22 mouse cellular contexts compared by ENCODE assay signal in the genomic region with DNA sequence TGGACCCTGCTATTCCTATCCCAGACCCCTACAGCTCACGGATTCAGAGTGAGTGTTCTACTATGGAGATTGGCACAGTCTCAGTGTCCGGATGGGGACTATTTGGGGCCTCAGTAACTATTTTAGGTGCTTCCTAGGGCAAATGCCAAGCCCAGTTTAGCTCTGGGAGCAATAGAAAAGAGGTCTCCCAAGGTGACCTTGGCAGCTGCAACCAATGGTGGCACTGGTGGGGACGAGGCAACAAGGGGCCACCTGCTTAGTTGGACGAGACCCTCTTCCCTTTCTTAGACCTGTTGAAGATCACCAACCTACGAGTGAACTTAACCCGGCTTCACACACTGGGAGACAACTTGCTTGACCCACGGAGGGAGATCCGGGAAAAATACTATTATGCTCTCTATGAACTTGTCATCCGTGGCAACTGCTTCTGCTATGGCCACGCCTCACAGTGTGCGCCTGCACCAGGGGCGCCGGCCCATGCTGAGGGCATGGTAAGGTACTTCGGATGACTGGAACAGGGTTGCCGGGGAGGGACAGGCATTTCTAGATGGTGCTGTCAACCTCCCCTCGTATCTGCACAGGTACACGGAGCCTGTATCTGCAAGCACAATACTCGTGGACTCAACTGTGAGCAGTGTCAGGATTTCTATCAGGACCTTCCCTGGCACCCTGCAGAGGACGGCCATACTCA. TPM values are rescaled to one million over a fixed set of nuclear protein-coding genes. Genes with fewer than 3 reads are reported as not detected.
DNase-seq lines count a peak whose midpoint lies in the region; ATAC-seq and TF ChIP-seq lines count a peak whose summit lies in the region.
"Had no signal": no experiment of that assay in that cellular context is flagged by ENCODE, and none has a peak within 500 bp of the region (broad histone marks: within the 10 kb centered on the region; RNA-seq: fewer than 3 reads in every experiment).

No protein-coding gene starts in this region.

- WGBS in heart, embryonic 11.5 days (ENCODE audit: insufficient replicate concordance) = 80% methylated on average over 19 of the region's 19 CpGs
- 64% methylated on average over 19 of the region's 19 CpGs for WGBS in heart, postnatal 0 days

- no peak for TF ChIP-seq CTCF in heart, postnatal 0 days (IDR thresholded peaks at IDR 0.05; ENCODE audit: low read depth)

- H3K27ac ChIP-seq in heart, embryonic 11.5 days (ENCODE audit: low read depth, low read length) = 0 out of 2 replicates have a peak overlapping the region, but pooled peaks have one; percentile 22
- peak overlapping the region; percentile 85 for H3K27ac ChIP-seq in heart, postnatal 0 days (ENCODE audit: low read depth)
- H3K27ac ChIP-seq: forebrain, embryonic 12.5 days; hindbrain, embryonic 10.5 days; macrophage; neural tube, embryonic 12.5 days had no signal

- peak; percentile 96 for DNase-seq in heart, adult 11 months
- no peak for DNase-seq in heart, adult 8-10 months (ENCODE audit: low spot score)
- DNase-seq in kidney, postnatal 14 days = peak; percentile 1
- no peak for DNase-seq in kidney, postnatal 4 days
- DNase-seq in heart, postnatal 0 days (ENCODE audit: low spot score) = peak; percentile 19
- no peak for DNase-seq in adrenal gland, postnatal 14 days
- DNase-seq in thymus, postnatal 0 days (ENCODE audit: low spot score) = no peak
- DNase-seq: adrenal gland, postnatal 36 days; B cell, adult 2 months; cerebellum, adult 18-20 months; cerebellum, postnatal 36 days; gastrocnemius, postnatal 36 days; lung, adult 2 months; thymus, postnatal 4 days had no signal

- no peaks in the 10 kb centered on the region for H3K9me3 ChIP-seq in heart, embryonic 11.5 days (replicated peaks; ENCODE audit: control insufficient read depth, low read length)
- no peaks in the 10 kb centered on the region for H3K9me3 ChIP-seq in heart, postnatal 0 days (replicated peaks; ENCODE audit: control insufficient read depth, low read length)
- H3K9me3 ChIP-seq: forebrain, embryonic 12.5 days; hindbrain, embryonic 10.5 days; midbrain, embryonic 10.5 days; neural tube, embryonic 12.5 days had no signal

- H3K4me3 ChIP-seq in heart, embryonic 11.5 days (ENCODE audit: low read depth, low read length) = peak overlapping the region; percentile 14; the same call in 1 of the 2 replicates
- H3K4me3 ChIP-seq in heart, postnatal 0 days (ENCODE audit: low read depth, low read length) = peak overlapping the region; percentile 64; the same call in 1 of the 2 replicates
- H3K4me3 ChIP-seq: forebrain, embryonic 12.5 days; neural tube, embryonic 12.5 days had no signal

- H3K9ac ChIP-seq in heart, embryonic 11.5 days (ENCODE audit: low read depth, low read length) = no peak overlapping the region; the same call in 1 of the 2 replicates
- 0 out of 2 replicates have a peak overlapping the region, but pooled peaks have one; percentile 13 for H3K9ac ChIP-seq in heart, postnatal 0 days (replicated peaks; ENCODE audit: low read depth, low read length)
- H3K9ac ChIP-seq: neural tube, embryonic 12.5 days had no signal

- no peak for TF ChIP-seq EP300 in heart, postnatal 0 days (IDR thresholded peaks at IDR 0.05; ENCODE audit: low read depth)

- no peak for ATAC-seq in heart, embryonic 11.5 days (replicated peaks; ENCODE audit: insufficient number of reproducible peaks, low FRiP score, low TSS enrichment)
- ATAC-seq in heart, postnatal 0 days (ENCODE audit: insufficient read depth, low read depth) = peak; percentile 12; the same call in 1 of the 2 replicates

- peaks cover 20% of the 10 kb centered on the region for H3K4me1 ChIP-seq in heart, embryonic 11.5 days (ENCODE audit: control insufficient read depth, insufficient read depth, low read length)
- H3K4me1 ChIP-seq in heart, postnatal 0 days (ENCODE audit: control insufficient read depth, insufficient read depth) = peaks cover 26% of the 10 kb centered on the region

- no peaks in the 10 kb centered on the region for H3K27me3 ChIP-seq in heart, embryonic 11.5 days (ENCODE audit: control insufficient read depth, insufficient read depth, low read length)
- no peaks in the 10 kb centered on the region for H3K27me3 ChIP-seq in heart, postnatal 0 days (ENCODE audit: control insufficient read depth, insufficient read depth, low read length)
- H3K27me3 ChIP-seq: forebrain, embryonic 12.5 days; neural tube, embryonic 12.5 days had no signal

- H3K4me2 ChIP-seq in heart, embryonic 11.5 days = peak overlapping the region; percentile 66
- H3K4me2 ChIP-seq in heart, postnatal 0 days (ENCODE audit: low read depth, low read length) = peak overlapping the region; percentile 94
- H3K4me2 ChIP-seq: forebrain, embryonic 12.5 days; liver, embryonic 11.5 days; neural tube, embryonic 12.5 days had no signal

- peaks cover 35% of the 10 kb centered on the region for H3K36me3 ChIP-seq in heart, embryonic 11.5 days (ENCODE audit: control insufficient read depth, insufficient read depth, low read length)
- peaks cover 49% of the 10 kb centered on the region for H3K36me3 ChIP-seq in heart, postnatal 0 days (replicated peaks; ENCODE audit: control insufficient read depth, insufficient read depth, low read length)

RNA-seq across cellular contexts. Expression of a gene that starts 2.1 kb away (rescaled TPM):
- 100 to 1,000 TPM; 342 to 366 (median 351) TPM for total RNA-seq in heart, adult 8-10 months (2022)
- polyA plus RNA-seq in heart, embryonic 11.5 days (2014; fragmentation: Nextera tagmentation; extraction: Ambion mirVana) = 22.7 and 30.4 TPM in 2 replicates
- total RNA-seq in heart, postnatal 0 days (2014; rRNA removed; ENCODE audit: low replicate concordance) = 161 and 182 TPM in 2 replicates
- polyA plus RNA-seq in heart, postnatal 0 days (2015; fragmentation: Nextera tagmentation; extraction: Ambion mirVana) = 44.4 and 50.8 TPM in 2 replicates
- total RNA-seq in adrenal gland, postnatal 14 days (2021) = 121 and 124 TPM in 2 replicates
- polyA plus RNA-seq in thymus, postnatal 0 days (2015; fragmentation: Nextera tagmentation; extraction: Ambion mirVana) = 3.9 and 4.4 TPM in 2 replicates
- total RNA-seq: monocyte, adult 5-6 weeks had no signal

RNA-seq across cellular contexts. Expression of a gene that starts 8.7 kb away (rescaled TPM):
- 100 to 1,000 TPM in 3 of 4 experiments, 10 to 100 TPM in 1; 92.9 to 109 (median 102) TPM for total RNA-seq in heart, adult 8-10 months (2022)
- 48.9 and 57.4 TPM in 2 replicates for polyA plus RNA-seq in heart, embryonic 11.5 days (2014; fragmentation: Nextera tagmentation; extraction: Ambion mirVana)
- 108 and 136 TPM in 2 replicates for total RNA-seq in heart, postnatal 0 days (2014; rRNA removed; ENCODE audit: low replicate concordance)
- 34.8 and 38.2 TPM in 2 replicates for polyA plus RNA-seq in heart, postnatal 0 days (2015; fragmentation: Nextera tagmentation; extraction: Ambion mirVana)
- total RNA-seq in adrenal gland, postnatal 14 days (2021) = 163 and 175 TPM in 2 replicates
- polyA plus RNA-seq in thymus, postnatal 0 days (2015; fragmentation: Nextera tagmentation; extraction: Ambion mirVana) = 52.3 and 57.7 TPM in 2 replicates

RNA-seq across cellular contexts. Expression of a gene that starts 20.3 kb away (rescaled TPM):
- total RNA-seq in heart, adult 8-10 months (2022) = 1 to 10 TPM; 3.9 to 6.7 (median 5.8) TPM
- 58.1 and 71.8 TPM in 2 replicates for polyA plus RNA-seq in heart, embryonic 11.5 days (2014; fragmentation: Nextera tagmentation; extraction: Ambion mirVana)
- 180 and 186 TPM in 2 replicates for total RNA-seq in heart, postnatal 0 days (2014; rRNA removed; ENCODE audit: low replicate concordance)
- 91.6 and 92.7 TPM in 2 replicates for polyA plus RNA-seq in heart, postnatal 0 days (2015; fragmentation: Nextera tagmentation; extraction: Ambion mirVana)
- total RNA-seq in adrenal gland, postnatal 14 days (2021) = 29.7 and 30.9 TPM in 2 replicates
- polyA plus RNA-seq in thymus, postnatal 0 days (2015; fragmentation: Nextera tagmentation; extraction: Ambion mirVana) = 9.5 and 11.2 TPM in 2 replicates

RNA-seq across cellular contexts. Expression of a gene that starts 21.3 kb away (rescaled TPM):
- total RNA-seq in heart, adult 8-10 months (2022) = 10 to 100 TPM; 21.3 to 28.3 (median 26.7) TPM
- polyA plus RNA-seq in heart, embryonic 11.5 days (2014; fragmentation: Nextera tagmentation; extraction: Ambion mirVana) = 34.6 and 46.9 TPM in 2 replicates
- 14.0 and 24.0 TPM in 2 replicates for total RNA-seq in heart, postnatal 0 days (2014; rRNA removed; ENCODE audit: low replicate concordance)
- polyA plus RNA-seq in heart, postnatal 0 days (2015; fragmentation: Nextera tagmentation; extraction: Ambion mirVana) = 25.1 and 26.2 TPM in 2 replicates
- total RNA-seq in adrenal gland, postnatal 14 days (2021) = 35.1 and 36.4 TPM in 2 replicates
- 51.0 and 54.2 TPM in 2 replicates for polyA plus RNA-seq in thymus, postnatal 0 days (2015; fragmentation: Nextera tagmentation; extraction: Ambion mirVana)

RNA-seq across cellular contexts. Expression of a gene that starts 25.8 kb away (rescaled TPM):
- total RNA-seq in heart, adult 8-10 months (2022) = 10 to 100 TPM; 76.7 to 84.2 (median 80.1) TPM
- 86.7 and 89.6 TPM in 2 replicates for polyA plus RNA-seq in heart, embryonic 11.5 days (2014; fragmentation: Nextera tagmentation; extraction: Ambion mirVana)
- 175 and 188 TPM in 2 replicates for total RNA-seq in heart, postnatal 0 days (2014; rRNA removed; ENCODE audit: low replicate concordance)
- polyA plus RNA-seq in heart, postnatal 0 days (2015; fragmentation: Nextera tagmentation; extraction: Ambion mirVana) = 44.7 and 49.2 TPM in 2 replicates
- total RNA-seq in adrenal gland, postnatal 14 days (2021) = 179 and 190 TPM in 2 replicates
- 113 and 119 TPM in 2 replicates for polyA plus RNA-seq in thymus, postnatal 0 days (2015; fragmentation: Nextera tagmentation; extraction: Ambion mirVana)

Comparison
In these comparisons a context has a peak if more than half of its experiments do, and no peak if none do; other contexts are left out.
1. DNase-seq: peak in heart, adult 11 months (single experiment), kidney, postnatal 14 days (single experiment) and heart, postnatal 0 days (single experiment); none in heart, adult 8-10 months (single experiment), kidney, postnatal 4 days (0 of 2), adrenal gland, postnatal 14 days (single experiment) and thymus, postnatal 0 days (single experiment).